Mouse (Mus musculus): ENCODE results near the gene Mcmbp.

DNA sequence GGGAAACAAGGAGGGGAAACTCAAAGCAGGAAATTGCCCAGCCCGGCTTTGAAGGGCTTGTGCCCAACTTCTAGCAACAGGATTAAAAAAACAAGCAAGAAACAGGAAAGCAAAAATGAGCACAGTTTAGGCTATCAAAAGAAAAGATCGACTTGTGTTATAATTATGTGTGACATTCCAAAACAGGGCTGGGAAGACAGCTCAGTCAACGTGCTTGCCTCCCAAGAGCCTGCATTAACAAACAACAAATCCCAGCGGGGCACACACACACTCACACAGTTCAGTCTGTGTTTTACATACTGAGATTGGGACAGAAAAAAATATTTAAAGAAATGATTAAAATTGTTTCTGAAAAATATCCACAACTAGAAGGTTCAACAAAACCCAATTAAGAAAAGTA lies 22.3 kb downstream of the Mcmbp start:
- TF ChIP-seq CTCF (IDR thresholded peaks at IDR 0.05; ENCODE audit: low read depth, low read length) (no peak), POLR2A (IDR thresholded peaks at IDR 0.05; ENCODE audit: extremely low read depth, insufficient read depth, low read length) (no peak)
